Mouse (Mus musculus) myocyte (in vitro differentiated cells): ENCODE measurements around the gene Gm26727. TPM values are rescaled to one million over a fixed set of nuclear protein-coding genes. Genes with fewer than 3 reads are reported as not detected.
"Not testable (repeated sequence)": the region's sequence is repeated elsewhere in the genome, so short reads cannot be mapped to it uniquely, and the experiment has no call there.

Experiments used
- H3K27me3 ChIP-seq: one replicate; pipeline ENCODE4 v1.6.1; 2011; ENCODE audit not compliant: control insufficient read depth, insufficient read depth, insufficient read length
- H3K36me3 ChIP-seq: one replicate; pipeline ENCODE4 v1.6.1; 2011; ENCODE audit not compliant: control insufficient read depth, insufficient read depth
- H3K4me2 ChIP-seq: one replicate; pipeline ENCODE4 v1.6.1; 2011; ENCODE audit warnings: low read depth, control low read depth
- H3K4me3 ChIP-seq: one replicate; pipeline ENCODE4 v1.5.1; 2011; ENCODE audit warnings: mild to moderate bottlenecking, control low read depth, moderate library complexity
- H3K79me2 ChIP-seq: one replicate; pipeline ENCODE4 v1.6.1; 2011; ENCODE audit not compliant: control insufficient read depth, insufficient read depth
- H3ac ChIP-seq: one replicate; pipeline ENCODE4 v1.6.1; 2011; ENCODE audit not compliant: control insufficient read depth, insufficient read length
- CEBPB ChIP-seq: IDR thresholded peaks from 2 replicates; pipeline ENCODE4 v1.6.1; 2011; ENCODE audit warnings: mild to moderate bottlenecking, moderate library complexity; ENCODE audit not compliant: poor library complexity, insufficient read depth, severe bottlenecking
- E2F4 ChIP-seq: IDR thresholded peaks from one replicate; pipeline ENCODE4 v1.6.1; 2011; ENCODE audit warnings: mild to moderate bottlenecking, control low read depth, moderate library complexity; ENCODE audit not compliant: insufficient read depth
- MAX ChIP-seq: IDR thresholded peaks from one replicate; pipeline ENCODE4 v1.6.1; 2011; ENCODE audit warnings: low read depth, mild to moderate bottlenecking, control low read depth
- MYOD1 ChIP-seq, 3 experiments: IDR thresholded peaks; one replicate each; pipeline ENCODE4 v1.6.1; 2011; ENCODE audit warnings: control low read depth in 2 of 3, low read depth in 2 of 3, mild to moderate bottlenecking in 2 of 3, moderate library complexity in 1 of 3; ENCODE audit not compliant: insufficient read length in 2 of 3, control insufficient read depth in 1 of 3
- MYOG ChIP-seq, 3 experiments: IDR thresholded peaks; one replicate each; pipeline ENCODE4 v1.6.1; 2011; ENCODE audit warnings: control low read depth in 2 of 3, low read depth in 2 of 3, mild to moderate bottlenecking in 2 of 3; ENCODE audit not compliant: insufficient read length in 2 of 3, control insufficient read depth in 1 of 3, insufficient read depth in 1 of 3
- POLR2A ChIP-seq: IDR thresholded peaks from one replicate; pipeline ENCODE4 v1.6.1; 2011; ENCODE audit warnings: low read depth, mild to moderate bottlenecking, control low read depth, moderate library complexity; ENCODE audit not compliant: insufficient read length
- POLR2AphosphoS2 ChIP-seq: IDR thresholded peaks from one replicate; pipeline ENCODE4 v1.6.1; 2011; ENCODE audit warnings: low read depth, control low read depth; ENCODE audit not compliant: insufficient read length
- REST ChIP-seq: IDR thresholded peaks from one replicate; pipeline ENCODE4 v1.6.1; 2011; ENCODE audit warnings: mild to moderate bottlenecking, control low read depth, moderate library complexity; ENCODE audit not compliant: insufficient read depth, insufficient read length
- SRF ChIP-seq: IDR thresholded peaks from one replicate; pipeline ENCODE4 v1.6.1; 2011; ENCODE audit warnings: low read depth; ENCODE audit not compliant: control insufficient read depth, insufficient read length
- TCF12 ChIP-seq: IDR thresholded peaks from one replicate; pipeline ENCODE4 v1.6.1; 2011; ENCODE audit warnings: mild to moderate bottlenecking, control low read depth; ENCODE audit not compliant: poor library complexity, insufficient read depth, severe bottlenecking
- TCF3 ChIP-seq: IDR thresholded peaks from one replicate; pipeline ENCODE4 v1.6.1; 2011; ENCODE audit warnings: low read depth, control low read depth; ENCODE audit not compliant: insufficient read length
- USF1 ChIP-seq: IDR thresholded peaks from one replicate; pipeline ENCODE4 v1.6.1; 2011; ENCODE audit warnings: low read depth, mild to moderate bottlenecking, control low read depth, moderate library complexity
- polyA plus RNA-seq: library from polyadenylated mRNA; unstranded; fragments of >200 nt; fragmentation: generic; extraction: Trizol; gene quantifications from one replicate; pipeline ENCODE4 v1.2.1, GENCODE M21; 2012; ENCODE audit warnings: missing spikeins

Gene Gm26727
- not detected for polyA plus RNA-seq

DNA sequence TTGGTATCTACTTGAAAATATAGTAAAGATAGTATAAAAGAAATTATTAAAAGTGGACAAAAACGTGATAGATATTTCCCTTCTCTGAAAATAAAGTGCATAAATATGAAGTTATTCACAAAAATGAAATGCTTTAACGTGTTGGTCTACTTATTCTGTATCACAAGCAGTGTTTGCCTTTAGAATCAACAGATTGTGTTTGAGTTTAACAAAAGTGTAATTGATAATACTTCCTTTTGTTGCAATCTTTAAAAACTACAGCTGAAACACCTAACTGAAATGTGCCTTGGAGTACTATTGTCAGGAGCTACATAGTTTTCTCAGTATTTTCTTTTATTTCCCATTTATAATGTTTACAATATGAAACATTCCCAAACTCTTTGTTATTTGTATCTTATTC is at the start of gene Gm26727:
TSS of gene Gm26727 (minus strand) at position 101 of the 400 bp plus-strand sequence.
- no peak within 1 kb of the TSS for H3K4me2 ChIP-seq
- TF ChIP-seq TCF12: no peak
- TF ChIP-seq MAX: no peak
- no peak for TF ChIP-seq CEBPB
- no peak for TF ChIP-seq MYOD1 (IDR thresholded peaks at IDR 0.05; ENCODE audit: control insufficient read depth in 1 of 3, insufficient read length in 2 of 3, low read depth in 2 of 3)

DNA sequence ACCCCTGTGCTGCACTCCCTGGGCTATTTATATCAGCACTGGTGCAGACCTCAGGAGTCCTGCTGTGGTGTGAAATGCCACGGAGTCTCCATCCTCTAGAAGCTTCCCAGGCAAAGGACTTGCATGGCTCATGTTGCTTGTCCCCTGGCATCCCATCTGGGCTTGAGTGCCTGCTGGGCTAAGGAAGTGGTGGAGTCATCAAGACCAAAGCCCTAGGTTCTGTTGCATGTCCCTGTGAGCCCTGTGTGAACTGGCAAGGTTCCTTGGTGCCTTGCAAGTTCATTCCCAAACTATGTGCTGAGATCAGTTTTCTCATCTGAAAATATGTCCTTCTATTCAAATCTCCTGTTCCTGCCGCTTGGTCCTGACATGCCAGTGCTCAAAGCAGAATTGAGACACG is 48.1 kb upstream of the Gm26727 start:
- Histone ChIP-seq H3K4me2 (no peak overlapping the region), H3K4me3 (no peak overlapping the region), H3ac (no peak overlapping the region), H3K79me2 (no peaks in the 10 kb centered on the region), H3K36me3 (no peaks in the 10 kb centered on the region), H3K27me3 (no peaks in the 10 kb centered on the region)
- TF ChIP-seq MYOD1 (IDR thresholded peaks at IDR 0.05; ENCODE audit: control insufficient read depth in 1 of 3, insufficient read length in 2 of 3, low read depth in 2 of 3): no peak
- TF ChIP-seq SRF: no peak
- no peak for TF ChIP-seq TCF12
- TF ChIP-seq MAX: no peak
- TF ChIP-seq MYOG (IDR thresholded peaks at IDR 0.05; ENCODE audit: control insufficient read depth in 1 of 3, insufficient read depth in 1 of 3, insufficient read length in 2 of 3, low read depth in 2 of 3): no peak
- TF ChIP-seq CEBPB: no peak
- no peak for TF ChIP-seq POLR2AphosphoS2
- TF ChIP-seq POLR2A: no peak
- no peak for TF ChIP-seq USF1
- no peak for TF ChIP-seq E2F4
- TF ChIP-seq REST: no peak
- no peak for TF ChIP-seq TCF3

More for the DNA sequence above, at the start of gene Gm26727:
- H3K4me3 ChIP-seq: no peak within 1 kb of the TSS
- no peaks in the 10 kb centered on the region for H3K79me2 ChIP-seq
- no peaks in the 10 kb centered on the region for H3K36me3 ChIP-seq
- no peak within 1 kb of the TSS for H3ac ChIP-seq
- H3K27me3 ChIP-seq: no peaks in the 10 kb centered on the region

DNA sequence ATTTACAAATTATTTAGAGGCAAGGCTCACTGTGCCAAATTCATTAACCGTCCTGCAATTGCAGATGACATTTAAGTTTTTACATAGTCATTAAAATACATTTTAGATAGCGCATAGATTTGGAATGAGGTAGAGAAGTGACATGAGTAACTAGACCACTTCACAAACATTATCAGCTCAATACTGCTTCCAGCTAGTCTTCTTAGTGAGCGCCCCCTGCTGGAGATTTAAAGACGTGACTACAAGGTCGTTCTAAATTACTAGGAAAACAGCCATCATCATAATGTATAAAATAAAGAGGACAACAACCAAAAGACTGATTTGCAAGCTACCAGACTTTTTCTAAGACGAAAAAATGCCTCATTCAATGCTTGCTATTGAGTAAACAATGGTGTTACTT is 44.8 kb upstream of the Gm26727 start:
- Histone ChIP-seq H3K36me3 (no peaks in the 10 kb centered on the region), H3ac (no peak overlapping the region), H3K79me2 (no peaks in the 10 kb centered on the region), H3K4me2 (no peak overlapping the region), H3K4me3 (no peak overlapping the region), H3K27me3 (no peaks in the 10 kb centered on the region)
- TF ChIP-seq MYOD1 (IDR thresholded peaks at IDR 0.05; ENCODE audit: control insufficient read depth in 1 of 3, insufficient read length in 2 of 3, low read depth in 2 of 3): no peak
- TF ChIP-seq E2F4: no peak
- no peak for TF ChIP-seq POLR2AphosphoS2
- TF ChIP-seq MYOG (IDR thresholded peaks at IDR 0.05; ENCODE audit: control insufficient read depth in 1 of 3, insufficient read depth in 1 of 3, insufficient read length in 2 of 3, low read depth in 2 of 3): no peak
- no peak for TF ChIP-seq REST
- no peak for TF ChIP-seq USF1
- TF ChIP-seq TCF12: no peak
- TF ChIP-seq SRF: no peak

- H3K27me3 ChIP-seq, H3ac ChIP-seq, H3K36me3 ChIP-seq, H3K4me3 ChIP-seq, H3K79me2 ChIP-seq, H3K4me2 ChIP-seq: not testable (repeated sequence)
Measured at GRCm38 (mm10) chr2:67470030-67470429, 37.0 kb upstream of the Gm26727 start.

GRCm38 (mm10) chr2:67467036-67467435 is 34.1 kb upstream of the Gm26727 start:
- Histone ChIP-seq H3K4me2 (no peak overlapping the region), H3ac (no peak overlapping the region), H3K27me3 (no peaks in the 10 kb centered on the region), H3K36me3 (no peaks in the 10 kb centered on the region), H3K79me2 (no peaks in the 10 kb centered on the region), H3K4me3 (no peak overlapping the region)
- TF ChIP-seq TCF3 (no peak), MYOG (IDR thresholded peaks at IDR 0.05; ENCODE audit: control insufficient read depth in 1 of 3, insufficient read depth in 1 of 3, insufficient read length in 2 of 3, low read depth in 2 of 3) (no peak), REST (no peak), POLR2A (no peak), CEBPB (no peak), POLR2AphosphoS2 (no peak), E2F4 (no peak), MAX (no peak), SRF (no peak), TCF12 (no peak), USF1 (no peak), MYOD1 (IDR thresholded peaks at IDR 0.05; ENCODE audit: control insufficient read depth in 1 of 3, insufficient read length in 2 of 3, low read depth in 2 of 3) (no peak)
